Mouse (Mus musculus) thymus, adult 2 months (tissue): ENCODE measurements at regions not wholly inside any gene's neighbourhood (a gene's known extent, or its start where the extent isn't known, plus 50 kb on each side); places are given as distances from the start of the nearest gene placed in this dataset.

Experiments used
- DNase-seq: peaks from one replicate; pipeline ENCODE4 v3.0.0; 2021
- H3K27ac ChIP-seq: fragments of 200-500 bp; 2 replicates; pipeline ENCODE4 v1.5.1; 2012; ENCODE audit warnings: low read length, control low read depth; ENCODE audit not compliant: control insufficient read depth, insufficient read depth
- H3K27me3 ChIP-seq: fragments of 200-500 bp; 2 replicates; pipeline ENCODE4 v1.6.1; 2012; ENCODE audit warnings: mild to moderate bottlenecking, low read length, moderate library complexity, mixed read lengths; ENCODE audit not compliant: control insufficient read depth, insufficient read depth
- H3K36me3 ChIP-seq: fragments of 200-500 bp; 2 replicates; pipeline ENCODE4 v1.6.1; 2012; ENCODE audit warnings: mild to moderate bottlenecking, low read length, moderate library complexity; ENCODE audit not compliant: control insufficient read depth, insufficient read depth
- H3K4me1 ChIP-seq: fragments of 200-500 bp; replicated peaks from 2 replicates; pipeline ENCODE4 v1.6.1; 2012; ENCODE audit warnings: low read length; ENCODE audit not compliant: control insufficient read depth, insufficient read depth
- H3K4me3 ChIP-seq: fragments of 200-500 bp; 2 replicates; pipeline ENCODE4 v1.5.1; 2012; ENCODE audit warnings: mild to moderate bottlenecking, low read length, control low read depth, moderate library complexity; ENCODE audit not compliant: control insufficient read depth, insufficient read depth
- CTCF ChIP-seq: fragments of 200-500 bp; IDR thresholded peaks from 2 replicates; pipeline ENCODE4 v1.5.1; 2012; ENCODE audit warnings: mild to moderate bottlenecking, control low read depth, low read length, moderate library complexity, borderline replicate concordance; ENCODE audit not compliant: control insufficient read depth, poor library complexity, insufficient read depth; ENCODE audit errors: extremely low read depth
- POLR2A ChIP-seq: fragments of 200-500 bp; IDR thresholded peaks from 2 replicates; pipeline ENCODE4 v1.6.1; 2012; ENCODE audit warnings: mild to moderate bottlenecking, low read length, control low read depth, moderate library complexity; ENCODE audit not compliant: control insufficient read depth, poor library complexity, insufficient read depth; ENCODE audit errors: extremely low read depth
- WGBS: fragments of 180-500 bp; shearing (Covaris S2); methylation state at CpG from one replicate; pipeline ENCODE4 v1.1.7; 2018; 5-methylcytosine and 5-hydroxymethylcytosine counted together

GRCm38 (mm10) chr10:119028480-119029137, 158.6 kb upstream of the Dyrk2 start:
- Histone ChIP-seq H3K4me3 (no peak overlapping the region), H3K27ac (no peak overlapping the region), H3K36me3 (no peaks in the 10 kb centered on the region), H3K4me1 (peaks cover 24% of the 10 kb centered on the region), H3K27me3 (no peaks in the 10 kb centered on the region)
- DNase-seq, result no peak
- TF ChIP-seq CTCF, result no peak
- no peak for TF ChIP-seq POLR2A
- WGBS, result 56% methylated on average over 3 of the region's 3 CpGs

- Histone ChIP-seq H3K4me3 (no peak overlapping the region), H3K27ac (no peak overlapping the region), H3K4me1 (peaks cover 24% of the 10 kb centered on the region), H3K27me3 (no peaks in the 10 kb centered on the region), H3K36me3 (no peaks in the 10 kb centered on the region)
- no peak for DNase-seq
- TF ChIP-seq CTCF (no peak), POLR2A (no peak)
- 80% methylated on average over 6 of the region's 6 CpGs for WGBS
Observed at GRCm38 (mm10) chr10:119027241-119027901, 157.4 kb upstream of the Dyrk2 start.

GRCm38 (mm10) chr10:119026291-119026690, 156.3 kb upstream of the Dyrk2 start:
- TF ChIP-seq POLR2A (no peak), CTCF (no peak)
- no peaks in the 10 kb centered on the region for H3K27me3 ChIP-seq
- 67% methylated on average over 4 of the region's 4 CpGs for WGBS
- DNase-seq, result no peak
- no peaks in the 10 kb centered on the region for H3K36me3 ChIP-seq
- no peak overlapping the region for H3K4me3 ChIP-seq
- no peak overlapping the region for H3K27ac ChIP-seq
- H3K4me1 ChIP-seq, result peaks cover 17% of the 10 kb centered on the region

GRCm38 (mm10) chr10:119024425-119024824, 154.4 kb upstream of the Dyrk2 start:
- WGBS, result 57% methylated on average over 9 of the region's 9 CpGs
- Histone ChIP-seq H3K4me1 (peaks cover 11% of the 10 kb centered on the region), H3K4me3 (no peak overlapping the region), H3K36me3 (no peaks in the 10 kb centered on the region), H3K27ac (no peak overlapping the region), H3K27me3 (no peaks in the 10 kb centered on the region)
- TF ChIP-seq POLR2A (no peak), CTCF (no peak)
- no peak for DNase-seq

GRCm38 (mm10) chr10:119019082-119019481, 149.1 kb upstream of the Dyrk2 start:
- H3K4me3 ChIP-seq, result no peak overlapping the region
- H3K27me3 ChIP-seq, result no peaks in the 10 kb centered on the region
- H3K4me1 ChIP-seq, result no peaks in the 10 kb centered on the region; the same call in 1 of the 2 replicates
- TF ChIP-seq CTCF (no peak), POLR2A (no peak)
- H3K36me3 ChIP-seq, result no peaks in the 10 kb centered on the region
- H3K27ac ChIP-seq, result no peak overlapping the region
- WGBS, result 95% methylated on average over 10 of the region's 10 CpGs
- DNase-seq, result no peak

GRCm38 (mm10) chr10:119018490-119018889, 148.5 kb upstream of the Dyrk2 start:
- no peak for DNase-seq
- WGBS, result 96% methylated on average over 4 of the region's 4 CpGs
- TF ChIP-seq CTCF (no peak), POLR2A (no peak)

GRCm38 (mm10) chr10:119016104-119016503, 146.1 kb upstream of the Dyrk2 start:
- TF ChIP-seq CTCF (no peak), POLR2A (no peak)
- WGBS, result 95% methylated on average over 8 of the region's 8 CpGs
- Histone ChIP-seq H3K27me3 (no peaks in the 10 kb centered on the region), H3K4me3 (no peak overlapping the region), H3K4me1 (peaks cover 9% of the 10 kb centered on the region), H3K36me3 (no peaks in the 10 kb centered on the region), H3K27ac (no peak overlapping the region)
- DNase-seq, result no peak

More at GRCm38 (mm10) chr10:119018490-119018889, 148.5 kb upstream of the Dyrk2 start:
- Histone ChIP-seq H3K4me3 (no peak overlapping the region), H3K27me3 (no peaks in the 10 kb centered on the region), H3K27ac (no peak overlapping the region), H3K36me3 (no peaks in the 10 kb centered on the region), H3K4me1 (no peaks in the 10 kb centered on the region; the same call in 1 of the 2 replicates)
